Mouse (Mus musculus) kidney, embryonic 16.5 days (tissue): Measurements from ENCODE around the gene Eddm3b. TPM values are rescaled to one million over a fixed set of nuclear protein-coding genes. Genes with fewer than 3 reads are reported as not detected.
A peak's percentile ranks its signal among the peaks of the same experiment; 100 is the strongest.

Source experiments
- ATAC-seq: fragments of 200-750 bp; cut with Nextera tagmentation; 2 replicates; pipeline ENCODE4 v1.8.0; 2017; ENCODE audit warnings: moderate TSS enrichment; ENCODE audit not compliant: low FRiP score, low TSS enrichment
- H3K27ac ChIP-seq: fragments of 300-500 bp; sonication (generic); 2 replicates; pipeline ENCODE4 v1.5.1; 2014; ENCODE audit warnings: low read length
- H3K27me3 ChIP-seq: fragments of 300-500 bp; sonication (generic); 2 replicates; pipeline ENCODE4 v1.6.1; 2014; ENCODE audit warnings: low read length, control low read depth, mixed read lengths; ENCODE audit not compliant: insufficient read depth
- H3K36me3 ChIP-seq: fragments of 300-500 bp; sonication (generic); 2 replicates; pipeline ENCODE4 v1.6.1; 2014; ENCODE audit warnings: low read length, control low read depth, mixed read lengths; ENCODE audit not compliant: insufficient read depth
- H3K4me1 ChIP-seq: fragments of 300-500 bp; sonication (generic); 2 replicates; pipeline ENCODE4 v1.6.1; 2014; ENCODE audit warnings: low read length, control low read depth, mixed read lengths; ENCODE audit not compliant: insufficient read depth
- H3K4me2 ChIP-seq: fragments of 300-500 bp; sonication (generic); replicated peaks from 2 replicates; pipeline ENCODE4 v1.6.1; 2014; ENCODE audit warnings: low read depth, low read length
- H3K4me3 ChIP-seq: fragments of 300-500 bp; sonication (generic); 2 replicates; pipeline ENCODE4 v1.5.1; 2014; ENCODE audit warnings: mild to moderate bottlenecking, low read length
- H3K9ac ChIP-seq: fragments of 300-500 bp; sonication (generic); replicated peaks from 2 replicates; pipeline ENCODE4 v1.6.1; 2014; ENCODE audit warnings: low read length
- H3K9me3 ChIP-seq: fragments of 300-500 bp; sonication (generic); 2 replicates; pipeline ENCODE4 v1.6.1; 2016; ENCODE audit warnings: low read length, control low read depth
- WGBS: fragments of 180-500 bp; shearing (Covaris S2); extraction: QIAGEN DNeasy Blood & Tissue Kit; methylation state at CpG from one replicate; pipeline ENCODE4 v1.1.7; 2014; 5-methylcytosine and 5-hydroxymethylcytosine counted together
- polyA plus RNA-seq: library from polyadenylated mRNA; unstranded; fragments of >200 nt; fragmentation: Nextera tagmentation; extraction: Ambion mirVana; gene quantifications from 2 replicates; pipeline ENCODE4 v1.2.1, GENCODE M21; 2015

The Eddm3b gene
- polyA plus RNA-seq, result 1.5 and 2.2 TPM in 2 replicates

GRCm38 (mm10) chr14:51113916-51114560 lies at the start of gene Eddm3b:
Gene Eddm3b (plus strand): TSS chr14:51114426.
- peaks cover 13% of the 10 kb centered on the region; the same call in 1 of the 2 replicates for H3K9me3 ChIP-seq
- no peak within 1 kb of the TSS for H3K9ac ChIP-seq
- no peak within 1 kb of the TSS for H3K4me3 ChIP-seq
- peak within 1 kb of the TSS; percentile 23 for H3K4me2 ChIP-seq
- no peaks in the 10 kb centered on the region for H3K36me3 ChIP-seq
- peak within 1 kb of the TSS; percentile 23; the same call in 1 of the 2 replicates for H3K27ac ChIP-seq
- peak; percentile 77; the same call in 1 of the 2 replicates for ATAC-seq
- 18% methylated on average over 12 of the region's 12 CpGs for WGBS
- H3K27me3 ChIP-seq, result no peaks in the 10 kb centered on the region
- peaks cover 11% of the 10 kb centered on the region; the same call in 1 of the 2 replicates for H3K4me1 ChIP-seq

- ATAC-seq, result no peak
- Histone ChIP-seq H3K9ac (no peak overlapping the region), H3K27ac (no peak overlapping the region), H3K36me3 (no peaks in the 10 kb centered on the region), H3K27me3 (no peaks in the 10 kb centered on the region), H3K4me3 (no peak overlapping the region), H3K4me2 (no peak overlapping the region), H3K4me1 (no peaks in the 10 kb centered on the region), H3K9me3 (no peaks in the 10 kb centered on the region)
- WGBS, result 52% methylated on average over 5 of the region's 5 CpGs
Measured at GRCm38 (mm10) chr14:51068956-51069355, 45.3 kb upstream of the Eddm3b start.

GRCm38 (mm10) chr14:51069617-51070016 lies 44.6 kb upstream of the Eddm3b start:
- Histone ChIP-seq H3K27ac (no peak overlapping the region), H3K9me3 (no peaks in the 10 kb centered on the region), H3K4me3 (no peak overlapping the region), H3K4me1 (no peaks in the 10 kb centered on the region), H3K4me2 (no peak overlapping the region), H3K27me3 (no peaks in the 10 kb centered on the region), H3K36me3 (no peaks in the 10 kb centered on the region), H3K9ac (no peak overlapping the region)
- 93% methylated on average over 2 of the region's 2 CpGs for WGBS
- no peak for ATAC-seq

GRCm38 (mm10) chr14:51074335-51074734 lies 39.9 kb upstream of the Eddm3b start, which contains the start of gene Olfr750:
Gene Olfr750 (minus strand): TSS chr14:51074435.
- H3K9ac ChIP-seq, result no peak within 1 kb of the TSS
- no peaks in the 10 kb centered on the region for H3K36me3 ChIP-seq
- peaks cover 3% of the 10 kb centered on the region; the same call in 1 of the 2 replicates for H3K27me3 ChIP-seq
- ATAC-seq, result no peak
- 81% methylated on average over 3 of the region's 3 CpGs for WGBS
- H3K4me3 ChIP-seq, result no peak within 1 kb of the TSS
- no peak within 1 kb of the TSS for H3K4me2 ChIP-seq
- H3K9me3 ChIP-seq, result no peaks in the 10 kb centered on the region
- no peak within 1 kb of the TSS for H3K27ac ChIP-seq
- no peaks in the 10 kb centered on the region for H3K4me1 ChIP-seq

- Histone ChIP-seq H3K27me3 (peaks cover 12% of the 10 kb centered on the region), H3K4me3 (no peak overlapping the region), H3K27ac (no peak overlapping the region), H3K4me1 (peaks cover 7% of the 10 kb centered on the region; the same call in 1 of the 2 replicates), H3K9me3 (no peaks in the 10 kb centered on the region), H3K9ac (no peak overlapping the region), H3K36me3 (no peaks in the 10 kb centered on the region), H3K4me2 (no peak overlapping the region)
- no peak for ATAC-seq
- 85% methylated on average over 1 of the region's 1 CpGs for WGBS
Measured at GRCm38 (mm10) chr14:51079180-51079579, 35.0 kb upstream of the Eddm3b start.

- Histone ChIP-seq H3K4me2 (no peak overlapping the region), H3K27ac (no peak overlapping the region), H3K4me3 (no peak overlapping the region), H3K9me3 (no peaks in the 10 kb centered on the region), H3K4me1 (peaks cover 7% of the 10 kb centered on the region; the same call in 1 of the 2 replicates), H3K36me3 (no peaks in the 10 kb centered on the region), H3K9ac (no peak overlapping the region), H3K27me3 (peaks cover 11% of the 10 kb centered on the region)
- WGBS, result 93% methylated on average over 2 of the region's 2 CpGs
- no peak for ATAC-seq
Measured at GRCm38 (mm10) chr14:51081035-51081434, 33.2 kb upstream of the Eddm3b start.

- Histone ChIP-seq H3K4me3 (peak overlapping the region; percentile 67), H3K36me3 (no peaks in the 10 kb centered on the region), H3K9ac (peak overlapping the region; percentile 67), H3K4me2 (peak overlapping the region; percentile 83), H3K9me3 (no peaks in the 10 kb centered on the region), H3K27me3 (peaks cover 11% of the 10 kb centered on the region), H3K4me1 (peaks cover 7% of the 10 kb centered on the region; the same call in 1 of the 2 replicates), H3K27ac (no peak overlapping the region)
- ATAC-seq, result peak; percentile 86
- 3% methylated on average over 40 of the region's 40 CpGs for WGBS
Measured at GRCm38 (mm10) chr14:51082599-51083581, 31.3 kb upstream of the Eddm3b start.

GRCm38 (mm10) chr14:51083805-51084204 lies 30.4 kb upstream of the Eddm3b start:
- H3K4me2 ChIP-seq, result peak overlapping the region; percentile 83
- no peaks in the 10 kb centered on the region for H3K9me3 ChIP-seq
- no peaks in the 10 kb centered on the region for H3K36me3 ChIP-seq
- peaks cover 11% of the 10 kb centered on the region for H3K27me3 ChIP-seq
- H3K4me1 ChIP-seq, result peaks cover 10% of the 10 kb centered on the region; the same call in 1 of the 2 replicates
- WGBS, result 17% methylated on average over 7 of the region's 7 CpGs
- ATAC-seq, result no peak
- peak overlapping the region; percentile 67 for H3K4me3 ChIP-seq
- no peak overlapping the region for H3K9ac ChIP-seq
- H3K27ac ChIP-seq, result no peak overlapping the region

GRCm38 (mm10) chr14:51085086-51085485 lies 29.1 kb upstream of the Eddm3b start:
- Histone ChIP-seq H3K36me3 (no peaks in the 10 kb centered on the region), H3K9ac (no peak overlapping the region), H3K4me3 (no peak overlapping the region), H3K4me2 (no peak overlapping the region), H3K4me1 (peaks cover 10% of the 10 kb centered on the region; the same call in 1 of the 2 replicates), H3K9me3 (no peaks in the 10 kb centered on the region), H3K27me3 (peaks cover 10% of the 10 kb centered on the region), H3K27ac (no peak overlapping the region)
- no peak for ATAC-seq
- 64% methylated on average over 2 of the region's 2 CpGs for WGBS
